Mouse (Mus musculus) kidney, adult 11 months (tissue): Measurements from ENCODE around the gene Copa.

Source experiments
- DNase-seq: peaks from one replicate; pipeline ENCODE4 v3.0.0; 2022

The Copa gene

GRCm38 (mm10) chr1:172148279-172148954, 66.1 kb downstream of the Copa start:
- peak; percentile 54 for DNase-seq

- DNase-seq: no peak
These were observed 66.9 kb downstream of the Copa start for GRCm38 (mm10) chr1:172148955-172149815.

- DNase-seq: no peak
These were observed 72.2 kb downstream of the Copa start for GRCm38 (mm10) chr1:172154536-172154935.

GRCm38 (mm10) chr1:172155518-172155917, 73.2 kb downstream of the Copa start:
- no peak for DNase-seq

- DNase-seq: no peak
These were observed 77.6 kb downstream of the Copa start for GRCm38 (mm10) chr1:172159970-172160369.

GRCm38 (mm10) chr1:172160508-172160907, 78.2 kb downstream of the Copa start:
- no peak for DNase-seq

- DNase-seq: no peak
These were observed 79.7 kb downstream of the Copa start for GRCm38 (mm10) chr1:172162009-172162408.

GRCm38 (mm10) chr1:172162959-172163358, 80.6 kb downstream of the Copa start:
- DNase-seq: peak; percentile 58

- DNase-seq: peak; percentile 77
These were observed 85.6 kb downstream of the Copa start for GRCm38 (mm10) chr1:172167911-172168310.

GRCm38 (mm10) chr1:172169809-172170208, 87.5 kb downstream of the Copa start:
- DNase-seq: no peak
